Mouse (Mus musculus) lung, postnatal 25 days (tissue): Measurements from ENCODE around the gene Hs3st2.

Source experiments
- DNase-seq: peaks from one replicate; pipeline ENCODE4 v3.0.0; 2022; ENCODE audit warnings: low spot score

The Hs3st2 gene

DNA sequence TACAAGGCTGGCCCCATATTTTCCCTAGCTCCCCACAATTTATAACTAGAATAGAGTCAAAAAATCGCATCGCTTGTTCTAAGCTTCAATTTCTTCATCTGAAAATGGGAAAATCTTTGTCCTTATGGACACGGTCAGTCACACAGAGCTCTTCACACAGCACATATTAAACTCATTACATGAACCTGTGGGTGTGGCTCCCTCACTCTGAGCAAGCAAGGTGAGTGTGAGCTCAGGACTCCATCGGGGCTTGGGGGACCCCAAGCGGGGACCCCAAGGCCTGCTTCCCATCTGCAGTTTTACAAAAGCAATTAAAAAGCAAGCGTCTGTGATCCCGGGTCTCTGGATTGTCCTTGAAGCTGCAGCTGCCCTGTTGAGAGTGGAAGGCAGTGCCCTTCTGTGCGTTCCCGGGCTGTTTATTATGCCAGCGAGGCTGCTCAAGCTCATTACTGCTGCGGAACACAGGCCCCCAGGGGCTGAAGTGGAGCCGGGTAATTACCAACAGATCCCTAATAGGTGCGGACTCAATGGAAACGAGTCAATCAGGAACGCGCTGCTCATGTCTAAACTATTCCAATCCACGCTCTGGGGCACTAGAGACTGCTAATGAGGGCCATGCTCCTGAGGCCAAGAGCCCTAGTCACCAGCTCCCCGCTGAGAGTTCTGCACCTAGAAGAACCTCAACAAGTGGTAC lies 157.8 kb downstream of the Hs3st2 start:
- no peak for DNase-seq
